Mouse (Mus musculus) bone marrow macrophage, adult 2 months (primary cell): ENCODE measurements around the gene Rsbn1l.

ENCODE experiments used
- CTCF ChIP-seq: IDR thresholded peaks from 2 replicates; pipeline ENCODE4 v1.5.1; 2012; ENCODE audit warnings: low read depth, mild to moderate bottlenecking, low read length, moderate library complexity
- POLR2A ChIP-seq: IDR thresholded peaks from 2 replicates; pipeline ENCODE4 v1.6.1; 2012; ENCODE audit warnings: mild to moderate bottlenecking, low read depth, low read length, borderline replicate concordance

DNA sequence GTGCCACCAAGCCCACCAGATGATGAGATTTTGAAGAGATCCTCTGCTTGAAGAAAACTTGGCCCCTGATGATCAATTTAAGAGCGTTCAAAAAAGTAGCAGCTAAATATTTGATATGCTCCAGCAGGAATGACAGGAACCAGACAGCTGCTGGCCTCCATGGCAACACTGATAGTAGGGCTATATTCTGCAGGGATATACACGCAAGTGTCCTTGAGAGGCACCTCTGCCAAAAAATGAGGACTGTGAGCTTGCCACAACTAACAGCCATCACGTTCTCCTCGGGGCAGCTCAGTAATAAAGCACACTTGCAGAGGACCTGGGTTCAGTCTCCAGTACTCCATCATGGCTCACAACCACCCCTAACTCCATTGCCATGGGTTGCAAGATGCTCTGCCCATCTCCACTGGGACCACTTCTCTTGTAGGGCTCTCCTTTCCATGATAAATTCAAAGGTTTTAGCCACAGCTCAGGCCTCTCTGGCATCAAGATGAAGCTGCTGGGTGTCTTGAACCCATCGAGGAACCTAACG is 16.1 kb downstream of the Rsbn1l start:
- TF ChIP-seq POLR2A: no peak
- TF ChIP-seq CTCF: no peak
